Mouse (Mus musculus) CD8-positive naive resting alpha-beta T cell, adult 57 days (primary cell): Measurements from ENCODE around the gene Guf1. TPM values are rescaled to one million over a fixed set of nuclear protein-coding genes. Genes with fewer than 3 reads are reported as not detected.

Experiments
- total RNA-seq: library from RNA; stranded (reverse); gene quantifications from one replicate; pipeline ENCODE4 v1.2.4, GENCODE M21; 2023

Guf1 gene
- 21.0 TPM for total RNA-seq

DNA sequence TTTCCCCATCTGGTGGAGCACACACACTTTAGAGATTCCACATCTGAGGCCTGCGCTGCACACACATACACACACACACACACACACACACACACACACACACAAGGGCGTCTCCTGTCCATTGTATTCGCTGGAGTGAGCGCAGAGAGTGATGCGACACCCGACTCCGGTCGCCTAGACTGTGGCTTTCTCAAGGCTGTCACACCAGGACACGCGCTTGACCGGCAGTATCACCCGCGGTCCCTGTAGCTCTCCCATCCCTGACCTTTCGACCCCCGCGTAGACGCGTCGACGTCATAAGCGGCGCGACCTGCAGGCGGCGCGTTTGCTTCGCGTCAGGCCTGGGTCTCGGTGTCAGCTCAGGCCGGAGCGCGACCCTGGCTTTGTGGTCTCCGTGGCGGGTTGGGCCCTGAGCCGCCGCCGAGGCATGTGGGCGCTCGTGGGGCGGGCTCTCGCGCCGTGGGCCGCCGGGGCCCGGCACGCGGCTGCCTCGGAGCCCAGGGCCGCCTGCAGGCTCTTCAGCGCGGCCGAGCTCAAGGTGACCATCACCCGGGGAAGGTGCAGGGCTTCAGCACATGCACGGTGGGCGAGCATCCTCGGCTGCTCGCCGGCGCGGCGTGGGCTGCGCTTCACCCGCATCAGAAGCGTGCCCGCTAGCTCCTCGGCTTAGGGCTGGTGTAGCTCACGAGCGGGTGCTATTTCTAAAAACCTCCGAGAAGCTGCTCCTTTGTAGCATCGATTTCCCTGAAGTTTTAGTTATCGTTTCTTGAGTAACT is at the start of gene Guf1:
Guf1 (plus strand) TSS at position 296 of the 776 bp plus-strand sequence.

DNA sequence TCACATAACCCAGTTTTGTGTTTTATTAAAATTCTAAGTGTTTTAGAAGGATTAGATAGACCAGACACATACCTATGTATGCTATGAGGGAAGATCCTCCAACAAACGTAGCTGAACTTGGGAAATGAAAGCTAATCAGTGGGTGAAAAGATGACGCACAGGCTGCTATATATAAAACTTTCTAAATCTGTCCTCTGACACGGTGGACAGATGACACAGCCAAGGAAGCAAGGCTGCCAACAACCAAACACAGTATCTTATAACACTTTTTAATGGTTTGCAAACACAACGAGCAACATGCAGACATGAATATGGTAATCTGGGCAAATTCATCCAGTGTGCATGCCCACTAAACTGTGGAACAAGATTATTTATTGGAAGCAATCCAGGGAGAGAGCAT is 14.2 kb upstream of the Guf1 start, which contains the start of gene Yipf7:
Yipf7 (minus strand) TSS at position 160 of the 400 bp plus-strand sequence.

DNA sequence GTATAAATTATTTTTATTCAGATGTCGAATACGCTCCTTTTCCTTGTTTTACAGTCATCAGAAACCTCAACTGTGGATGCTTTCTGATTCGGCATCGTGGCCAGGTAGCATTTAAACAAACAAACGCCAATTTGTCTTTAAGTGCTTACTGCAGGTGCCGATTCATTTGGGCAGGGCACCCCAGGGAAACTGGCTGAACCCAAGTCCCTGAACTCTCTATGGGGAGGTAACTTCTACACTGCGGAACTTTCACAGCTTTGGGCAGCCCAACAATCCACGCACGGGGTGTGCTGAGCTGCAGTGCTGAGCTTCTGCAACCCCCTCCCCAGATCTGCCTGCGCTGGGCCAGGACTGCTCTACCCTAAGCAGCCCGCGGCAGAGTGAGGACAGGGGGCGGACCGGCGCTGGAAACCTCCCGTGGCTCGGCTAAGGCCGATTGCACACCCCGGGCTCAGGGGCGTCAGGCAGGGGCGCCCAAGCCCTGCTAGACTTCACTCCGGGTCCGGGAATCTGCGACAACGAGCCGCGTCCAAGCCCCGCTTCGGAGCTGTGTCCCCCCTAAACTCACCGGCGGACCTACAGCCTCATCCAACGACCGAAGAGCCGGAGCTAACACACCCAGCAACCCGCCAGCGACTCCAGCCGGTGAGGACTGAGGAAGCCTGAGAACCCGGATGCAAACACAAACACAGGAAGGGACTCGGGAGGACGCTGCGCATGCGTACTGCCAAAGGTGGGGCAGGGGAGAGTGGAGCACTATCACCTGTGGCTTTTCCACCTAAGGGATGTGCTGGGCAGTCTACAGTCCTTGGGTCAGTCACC is 35.1 kb downstream of the Guf1 start, which contains the start of gene Gnpda2:
Gnpda2 (minus strand) TSS at position 701 of the 822 bp plus-strand sequence.

Other genes with a start within 250 kb of the Guf1 start
- not detected for gene Kctd8, start 215.2 kb upstream of the Guf1 start, total RNA-seq
- gene Yipf7, start 14.3 kb upstream of the Guf1 start, total RNA-seq, result not detected
- gene Gnpda2, start 35.4 kb downstream of the Guf1 start, total RNA-seq, result 14.4 TPM